In genomic region chr10:41580441-41580840, GRCm38 (mm10) we compare ENCODE assay signal across 19 mouse cellular contexts.
A peak's percentile ranks its signal among the peaks of the same experiment; 100 is the strongest.
DNase-seq lines count a peak whose midpoint lies in the region; ATAC-seq and TF ChIP-seq lines count a peak whose summit lies in the region.
"Had no signal": no experiment of that assay in that cellular context is flagged by ENCODE, and none has a peak within 500 bp of the region (broad histone marks: within the 10 kb centered on the region; RNA-seq: fewer than 3 reads in every experiment).

No protein-coding gene starts in this region.

- no peaks in the 10 kb centered on the region for H3K79me2 ChIP-seq in heart, adult 2 months (replicated peaks; ENCODE audit: control insufficient read depth, insufficient read depth, low read length)

- intact Hi-C loops in heart, adult 2 months (cut with DNase I) = no loop called here

- no peak for TF ChIP-seq EP300 in heart, adult 2 months (IDR thresholded peaks at IDR 0.05; ENCODE audit: insufficient read depth, low read depth, low read length)

- TF ChIP-seq POLR2A in heart, adult 2 months (IDR thresholded peaks at IDR 0.05; ENCODE audit: insufficient read depth, low read depth, low read length) = no peak

- peak overlapping the region; percentile 39 for H3K27ac ChIP-seq in heart, embryonic 12.5 days (ENCODE audit: poor library complexity, severe bottlenecking)
- H3K27ac ChIP-seq in heart, embryonic 16.5 days (ENCODE audit: low read length) = peak overlapping the region; percentile 33
- no peak overlapping the region for H3K27ac ChIP-seq in heart, adult 2 months
- H3K27ac ChIP-seq: embryonic facial prominence, embryonic 12.5 days; forebrain, embryonic 15.5 days; hindbrain, embryonic 15.5 days had no signal

- ATAC-seq in heart, embryonic 12.5 days (ENCODE audit: insufficient number of reproducible peaks, low FRiP score) = no peak
- ATAC-seq in heart, embryonic 16.5 days (replicated peaks; ENCODE audit: extremely low read depth, insufficient read depth, low FRiP score) = no peak
- ATAC-seq: activated CD4-positive, CD25-positive, alpha-beta regulatory T cell, adult 4 months; forebrain, embryonic 15.5 days; intestine, embryonic 16.5 days; Patski had no signal

- no peak overlapping the region for H3K4me3 ChIP-seq in heart, embryonic 12.5 days
- no peak overlapping the region for H3K4me3 ChIP-seq in heart, embryonic 16.5 days (ENCODE audit: low read length)
- H3K4me3 ChIP-seq in heart, adult 2 months = no peak overlapping the region
- H3K4me3 ChIP-seq: embryonic facial prominence, embryonic 12.5 days; forebrain, embryonic 15.5 days; hindbrain, embryonic 15.5 days had no signal

- H3K27me3 ChIP-seq in heart, embryonic 12.5 days (replicated peaks) = no peaks in the 10 kb centered on the region
- H3K27me3 ChIP-seq in heart, embryonic 16.5 days (ENCODE audit: control insufficient read depth, insufficient read depth, low read length) = no peaks in the 10 kb centered on the region
- no peaks in the 10 kb centered on the region for H3K27me3 ChIP-seq in heart, adult 2 months (ENCODE audit: control insufficient read depth, insufficient read depth, low read length)
- H3K27me3 ChIP-seq: CH12.LX; embryonic facial prominence, embryonic 12.5 days; forebrain, embryonic 15.5 days; hindbrain, embryonic 15.5 days; Patski had no signal

- H3K9ac ChIP-seq in heart, embryonic 12.5 days = no peak overlapping the region
- H3K9ac ChIP-seq in heart, embryonic 16.5 days (ENCODE audit: low read length) = no peak overlapping the region
- no peak overlapping the region for H3K9ac ChIP-seq in heart, adult 2 months (ENCODE audit: low read depth, low read length)
- H3K9ac ChIP-seq: embryonic facial prominence, embryonic 12.5 days; forebrain, embryonic 15.5 days; hindbrain, embryonic 15.5 days had no signal

- H3K4me1 ChIP-seq in heart, embryonic 12.5 days (replicated peaks) = peaks cover 25% of the 10 kb centered on the region
- H3K4me1 ChIP-seq in heart, embryonic 16.5 days (ENCODE audit: control insufficient read depth, insufficient read depth, low read length) = peaks cover 9% of the 10 kb centered on the region
- no peaks in the 10 kb centered on the region for H3K4me1 ChIP-seq in heart, adult 2 months (ENCODE audit: control insufficient read depth, insufficient read depth, low read length)
- H3K4me1 ChIP-seq: forebrain, embryonic 15.5 days; hindbrain, embryonic 15.5 days had no signal

- WGBS in heart, embryonic 12.5 days = 57% methylated on average over 4 of the region's 4 CpGs
- 53% methylated on average over 4 of the region's 4 CpGs for WGBS in heart, embryonic 16.5 days
- 52% methylated on average over 4 of the region's 4 CpGs for WGBS in heart, adult 2 months

- no peak for DNase-seq in heart, adult 18-20 months
- no peak for DNase-seq in heart, adult 2 months
- DNase-seq in kidney, adult 8-10 months = peak; percentile 29 to 34
- DNase-seq in kidney, adult 18-20 months = no peak
- DNase-seq: adrenal gland, postnatal 14 days; cerebellum, adult 11-12 months; cerebellum, adult 9-10 months; cerebellum, postnatal 25 days; gastrocnemius, postnatal 36 days; heart, adult 11 months had no signal

- no peak for TF ChIP-seq CTCF in heart, adult 2 months (IDR thresholded peaks at IDR 0.05)

- H3K36me3 ChIP-seq in heart, embryonic 12.5 days = no peaks in the 10 kb centered on the region
- H3K36me3 ChIP-seq in heart, embryonic 16.5 days (ENCODE audit: control insufficient read depth, insufficient read depth) = no peaks in the 10 kb centered on the region
- no peaks in the 10 kb centered on the region for H3K36me3 ChIP-seq in heart, adult 2 months (ENCODE audit: control insufficient read depth, insufficient read depth, low read length)
- H3K36me3 ChIP-seq: embryonic facial prominence, embryonic 12.5 days; forebrain, embryonic 15.5 days; hindbrain, embryonic 15.5 days had no signal

- no peaks in the 10 kb centered on the region for H3K9me3 ChIP-seq in heart, embryonic 12.5 days (replicated peaks)
- no peaks in the 10 kb centered on the region for H3K9me3 ChIP-seq in heart, embryonic 16.5 days (replicated peaks; ENCODE audit: control insufficient read depth, low read length)
- H3K9me3 ChIP-seq: embryonic facial prominence, embryonic 12.5 days; forebrain, embryonic 15.5 days; hindbrain, embryonic 15.5 days had no signal

- no peak overlapping the region for H3K4me2 ChIP-seq in heart, embryonic 12.5 days
- H3K4me2 ChIP-seq in heart, embryonic 16.5 days (ENCODE audit: low read depth, low read length) = no peak overlapping the region
- H3K4me2 ChIP-seq: embryonic facial prominence, embryonic 12.5 days; forebrain, embryonic 15.5 days; hindbrain, embryonic 15.5 days had no signal

Comparison
In these comparisons a context has a peak if more than half of its experiments do, and no peak if none do; other contexts are left out.
1. DNase-seq: peak in kidney, adult 8-10 months (2 of 2); none in heart, adult 18-20 months (0 of 2), heart, adult 2 months (0 of 2) and kidney, adult 18-20 months (single experiment).